Mouse (Mus musculus) MEL (cell line): ENCODE data around the gene Kansl2. TPM values are rescaled to one million over a fixed set of nuclear protein-coding genes. Genes with fewer than 3 reads are reported as not detected.

ENCODE experiments used
- DNase-seq: peaks from one replicate; pipeline ENCODE4 v3.0.0; 2011; ENCODE audit warnings: low read depth, low spot score
- H3K27ac ChIP-seq: 2 replicates; pipeline ENCODE4 v1.5.1; 2012; ENCODE audit warnings: low read depth, mild to moderate bottlenecking, control low read depth, low read length, moderate library complexity; ENCODE audit not compliant: control insufficient read depth
- H3K27me3 ChIP-seq, 2 experiments: fragments of 150-350 bp in 1 of 2; sonication (generic) in 1 of 2; 2 replicates each; pipeline ENCODE4 v1.6.1; 2012; ENCODE audit warnings: low read length in 2 of 2, mild to moderate bottlenecking in 2 of 2, improper control_type of control experiment in 1 of 2, moderate library complexity in 1 of 2; ENCODE audit not compliant: insufficient read depth in 2 of 2, control insufficient read depth in 1 of 2
- H3K36me3 ChIP-seq, 2 experiments: 2 replicates each; pipeline ENCODE4 v1.6.1; 2012 to 2014; ENCODE audit warnings: low read length in 2 of 2, improper control_type of control experiment in 1 of 2, inconsistent platforms in 1 of 2, mild to moderate bottlenecking in 1 of 2; ENCODE audit not compliant: insufficient read depth in 2 of 2, control insufficient read depth in 1 of 2
- H3K4me1 ChIP-seq, 2 experiments: fragments of 150-350 bp in 1 of 2; sonication (generic) in 1 of 2; 2 replicates each; pipeline ENCODE4 v1.6.1; 2012; ENCODE audit warnings: low read length in 2 of 2, improper control_type of control experiment in 1 of 2, mild to moderate bottlenecking in 1 of 2; ENCODE audit not compliant: insufficient read depth in 2 of 2, control insufficient read depth in 1 of 2
- H3K4me3 ChIP-seq, 2 experiments: fragments of 150-350 bp in 1 of 2; sonication (generic) in 1 of 2; 2 replicates each; pipeline ENCODE4 v1.5.1; 2012; ENCODE audit warnings: low read depth in 2 of 2, low read length in 2 of 2, mild to moderate bottlenecking in 2 of 2, moderate library complexity in 2 of 2, control low read depth in 1 of 2, improper control_type of control experiment in 1 of 2; ENCODE audit not compliant: control insufficient read depth in 1 of 2, insufficient read depth in 1 of 2
- H3K79me2 ChIP-seq: 2 replicates; pipeline ENCODE4 v1.6.1; 2012; ENCODE audit warnings: mild to moderate bottlenecking, low read length, moderate library complexity; ENCODE audit not compliant: control insufficient read depth, poor library complexity, insufficient read depth
- H3K9ac ChIP-seq: 2 replicates; pipeline ENCODE4 v1.6.1; 2012; ENCODE audit warnings: low read depth, mild to moderate bottlenecking, control low read depth, low read length, moderate library complexity; ENCODE audit not compliant: control insufficient read depth, poor library complexity, severe bottlenecking
- H3K9me3 ChIP-seq: fragments of 150-350 bp; sonication (generic); replicated peaks from 2 replicates; pipeline ENCODE4 v1.6.1; 2012; ENCODE audit warnings: mild to moderate bottlenecking, low read length, improper control_type of control experiment, moderate library complexity; ENCODE audit not compliant: insufficient read depth
- BHLHE40 ChIP-seq: IDR thresholded peaks from 2 replicates; pipeline ENCODE4 v1.6.1; 2012; ENCODE audit warnings: low read depth, mild to moderate bottlenecking, inconsistent platforms, low read length, improper control_type of control experiment, borderline replicate concordance
- CHD2 ChIP-seq: IDR thresholded peaks from 2 replicates; pipeline ENCODE4 v1.6.1; 2011; ENCODE audit warnings: low read length, improper control_type of control experiment
- CTCF ChIP-seq, 3 experiments: IDR thresholded peaks in 2 of 3; conservative IDR thresholded peaks in 1 of 3; 2 replicates each; pipeline ENCODE4 v1.5.1; 2011 to 2012; ENCODE audit warnings: low read length in 3 of 3, low read depth in 2 of 3, mild to moderate bottlenecking in 2 of 3, improper control_type of control experiment in 1 of 3, inconsistent platforms in 1 of 3, mixed read lengths in 1 of 3, moderate library complexity in 1 of 3; ENCODE audit not compliant: control insufficient read depth in 1 of 3, insufficient read depth in 1 of 3, poor library complexity in 1 of 3, severe bottlenecking in 1 of 3
- EP300 ChIP-seq, 2 experiments: IDR thresholded peaks; 2 replicates each; pipeline ENCODE4 v1.6.1; 2011; ENCODE audit warnings: improper control_type of control experiment in 2 of 2, low read length in 2 of 2, low read depth in 1 of 2, mild to moderate bottlenecking in 1 of 2
- GABPA ChIP-seq: IDR thresholded peaks from 2 replicates; pipeline ENCODE4 v1.6.1; 2012; ENCODE audit warnings: low read depth, mild to moderate bottlenecking, inconsistent platforms, low read length, improper control_type of control experiment, moderate library complexity
- GATA1 ChIP-seq: IDR thresholded peaks from 2 replicates; pipeline ENCODE4 v1.6.1; 2011; ENCODE audit warnings: low read depth, low read length, improper control_type of control experiment
- HCFC1 ChIP-seq: IDR thresholded peaks from 2 replicates; pipeline ENCODE4 v1.6.1; 2012; ENCODE audit warnings: low read depth, mild to moderate bottlenecking, inconsistent platforms, low read length, improper control_type of control experiment, moderate library complexity
- JUND ChIP-seq: IDR thresholded peaks from 2 replicates; pipeline ENCODE4 v1.6.1; 2011; ENCODE audit warnings: low read depth, mild to moderate bottlenecking, improper control_type of control experiment, low read length
- MAX ChIP-seq: IDR thresholded peaks from 2 replicates; pipeline ENCODE4 v1.6.1; 2011; ENCODE audit warnings: low read length, improper control_type of control experiment
- MEF2A ChIP-seq: IDR thresholded peaks from 2 replicates; pipeline ENCODE4 v1.6.1; 2014; ENCODE audit warnings: low read depth, mild to moderate bottlenecking, inconsistent platforms, low read length, improper control_type of control experiment; ENCODE audit not compliant: poor library complexity, insufficient replicate concordance, severe bottlenecking; ENCODE audit errors: extremely low read depth
- MXI1 ChIP-seq: IDR thresholded peaks from 2 replicates; pipeline ENCODE4 v1.6.1; 2011; ENCODE audit warnings: mild to moderate bottlenecking, low read depth, low read length, improper control_type of control experiment
- MYC ChIP-seq: IDR thresholded peaks from 2 replicates; pipeline ENCODE4 v1.6.1; 2011; ENCODE audit warnings: low read depth, mild to moderate bottlenecking, low read length, improper control_type of control experiment, moderate library complexity
- NELFE ChIP-seq: IDR thresholded peaks from 2 replicates; pipeline ENCODE4 v1.6.1; 2011; ENCODE audit warnings: low read depth, low read length, improper control_type of control experiment
- POLR2AphosphoS5 ChIP-seq: IDR thresholded peaks from 2 replicates; pipeline ENCODE4 v1.6.1; 2012; ENCODE audit warnings: low read depth, borderline replicate concordance, mild to moderate bottlenecking, inconsistent platforms, low read length, moderate library complexity, mixed read lengths
- RAD21 ChIP-seq: IDR thresholded peaks from 2 replicates; pipeline ENCODE4 v1.6.1; 2011; ENCODE audit warnings: mild to moderate bottlenecking, low read depth, low read length, improper control_type of control experiment
- RCOR1 ChIP-seq: IDR thresholded peaks from 2 replicates; pipeline ENCODE4 v1.6.1; 2012; ENCODE audit warnings: low read depth, mild to moderate bottlenecking, inconsistent platforms, low read length, improper control_type of control experiment
- SIN3A ChIP-seq: IDR thresholded peaks from 2 replicates; pipeline ENCODE4 v1.6.1; 2012; ENCODE audit warnings: low read length, improper control_type of control experiment, inconsistent platforms
- SMC3 ChIP-seq: IDR thresholded peaks from 2 replicates; pipeline ENCODE4 v1.6.1; 2011; ENCODE audit warnings: low read depth, low read length, improper control_type of control experiment
- TBP ChIP-seq: IDR thresholded peaks from 2 replicates; pipeline ENCODE4 v1.8.0; 2011; ENCODE audit warnings: low read depth, low read length, improper control_type of control experiment
- TCF12 ChIP-seq: IDR thresholded peaks from 2 replicates; pipeline ENCODE4 v1.6.1; 2014; ENCODE audit warnings: low read depth, mild to moderate bottlenecking, inconsistent platforms, low read length, improper control_type of control experiment, moderate library complexity
- USF1 ChIP-seq: IDR thresholded peaks from 2 replicates; pipeline ENCODE4 v1.6.1; 2014; ENCODE audit warnings: low read depth, mild to moderate bottlenecking, inconsistent platforms, low read length, improper control_type of control experiment, moderate library complexity
- ZC3H11A ChIP-seq: IDR thresholded peaks from 2 replicates; pipeline ENCODE4 v1.6.1; 2012; ENCODE audit warnings: low read depth, mild to moderate bottlenecking, inconsistent platforms, low read length, improper control_type of control experiment
- ZKSCAN1 ChIP-seq: IDR thresholded peaks from 2 replicates; pipeline ENCODE4 v1.6.1; 2012; ENCODE audit warnings: low read depth, mild to moderate bottlenecking, inconsistent platforms, low read length, improper control_type of control experiment, moderate library complexity
- ZNF384 ChIP-seq: IDR thresholded peaks from 2 replicates; pipeline ENCODE4 v1.6.1; 2012; ENCODE audit warnings: low read depth, mild to moderate bottlenecking, inconsistent platforms, low read length, improper control_type of control experiment
- polyA plus RNA-seq, 2 experiments: library from polyadenylated mRNA; stranded (reverse) in 1 of 2; unstranded in 1 of 2; fragments of >175 nt in 1 of 2; fragments of >200 nt in 1 of 2; gene quantifications; 2 replicates each; pipeline versions ENCODE4 v1.2.1 to v1.2.4; 2012; ENCODE audit warnings: low replicate concordance in 2 of 2, low read depth in 1 of 2; ENCODE audit not compliant: insufficient read length in 2 of 2, insufficient read depth in 1 of 2, missing spikeins in 1 of 2
- total RNA-seq: library from RNA; depleted of rRNA; stranded (reverse); fragments of 300-350 nt; gene quantifications from 2 replicates; pipeline ENCODE4 v1.2.3, GENCODE M21; 2012

Gene Kansl2
- total and polyA plus RNA-seq, 3 experiments: 157 to 170 TPM; not detected in 1

- TF ChIP-seq SMC3 (peak; percentile 100), ZC3H11A (peak; percentile 100), TCF12 (no peak), MYC (peak; percentile 85), GATA1 (no peak), GABPA (no peak), NELFE (no peak), USF1 (no peak), HCFC1 (0 out of 2 replicates have a peak, but pooled peaks have one; percentile 29), RCOR1 (no peak), MXI1 (peak; percentile 55; the same call in 1 of the 2 replicates), CTCF (IDR thresholded peaks at IDR 0.05 in 2 of 3, conservative IDR thresholded peaks at IDR 0.05 in 1 of 3; ENCODE audit: control insufficient read depth in 1 of 3, insufficient read depth in 1 of 3, low read depth in 2 of 3, low read length in 3 of 3, poor library complexity in 1 of 3, severe bottlenecking in 1 of 3) (peak in 2 of 3 experiments; percentile 93 to 96), CHD2 (no peak), RAD21 (peak; percentile 100), TBP (peak; percentile 75), BHLHE40 (no peak), SIN3A (peak; percentile 83), JUND (no peak)
- Histone ChIP-seq H3K4me3 (no peak overlapping the region), H3K79me2 (no peaks in the 10 kb centered on the region), H3K9me3 (no peaks in the 10 kb centered on the region), H3K27ac (no peak overlapping the region), H3K9ac (no peak overlapping the region), H3K27me3 (no peaks in the 10 kb centered on the region), H3K36me3 (peaks cover 0 to 2% of the 10 kb centered on the region in 2 experiments; a peak in 1 of 4 replicates), H3K4me1 (peaks cover 0 to 2% of the 10 kb centered on the region in 2 experiments; a peak in 2 of 4 replicates)
- peak; percentile 96 for DNase-seq
Observed at GRCm38 (mm10) chr15:98579795-98580464, 45.9 kb upstream of the Kansl2 start.

GRCm38 (mm10) chr15:98579310-98579709 is 45.2 kb upstream of the Kansl2 start:
- no peaks in the 10 kb centered on the region for H3K9me3 ChIP-seq
- DNase-seq: no peak
- H3K27me3 ChIP-seq: no peaks in the 10 kb centered on the region
- no peak overlapping the region for H3K4me3 ChIP-seq
- no peaks in the 10 kb centered on the region for H3K79me2 ChIP-seq
- no peaks in the 10 kb centered on the region for H3K4me1 ChIP-seq
- no peaks in the 10 kb centered on the region for H3K36me3 ChIP-seq
- TF ChIP-seq RAD21 (no peak), MAX (no peak), ZNF384 (peak; percentile 45; the same call in 1 of the 2 replicates), BHLHE40 (no peak), RCOR1 (no peak), NELFE (no peak), POLR2AphosphoS5 (no peak), EP300 (IDR thresholded peaks at IDR 0.05; ENCODE audit: low read depth in 1 of 2, low read length in 2 of 2) (no peak), MEF2A (no peak), ZKSCAN1 (no peak), CTCF (IDR thresholded peaks at IDR 0.05 in 2 of 3, conservative IDR thresholded peaks at IDR 0.05 in 1 of 3; ENCODE audit: control insufficient read depth in 1 of 3, insufficient read depth in 1 of 3, low read depth in 2 of 3, low read length in 3 of 3, poor library complexity in 1 of 3, severe bottlenecking in 1 of 3) (peak in 1 of 3 experiments; percentile 11; a peak in 1 of 6 replicates)
- no peak overlapping the region for H3K9ac ChIP-seq
- no peak overlapping the region for H3K27ac ChIP-seq
